In genomic region chr4:43394345-43394891, GRCm38 (mm10) we compare ENCODE assay signal across 8 mouse cellular contexts. TPM values are rescaled to one million over a fixed set of nuclear protein-coding genes. Genes with fewer than 3 reads are reported as not detected.
A peak's percentile ranks its signal among the peaks of the same experiment; 100 is the strongest.
DNase-seq lines count a peak whose midpoint lies in the region; ATAC-seq and TF ChIP-seq lines count a peak whose summit lies in the region.

No protein-coding gene starts in this region.

- peaks cover 7% of the 10 kb centered on the region; the same call in 1 of the 2 replicates for H3K4me1 ChIP-seq in forebrain, embryonic 16.5 days (replicated peaks; ENCODE audit: control insufficient read depth, insufficient read depth, low read length)
- H3K4me1 ChIP-seq in forebrain, embryonic 13.5 days, result peaks cover 13% of the 10 kb centered on the region
- H3K4me1 ChIP-seq in heart, embryonic 10.5 days, result peaks cover 52% of the 10 kb centered on the region
- H3K4me1 ChIP-seq in kidney, postnatal 0 days (replicated peaks; ENCODE audit: insufficient read depth, low read length), result peaks cover 28% of the 10 kb centered on the region
- H3K4me1 ChIP-seq in midbrain, postnatal 0 days (ENCODE audit: insufficient read depth, low read length), result peaks cover 11% of the 10 kb centered on the region; the same call in 1 of the 2 replicates

- peak overlapping the region; percentile 6; the same call in 1 of the 2 replicates for H3K27ac ChIP-seq in forebrain, embryonic 16.5 days (ENCODE audit: low read length)
- H3K27ac ChIP-seq in forebrain, embryonic 13.5 days, result no peak overlapping the region
- H3K27ac ChIP-seq in heart, embryonic 10.5 days, result peak overlapping the region; percentile 89
- peak overlapping the region; percentile 89 for H3K27ac ChIP-seq in kidney, postnatal 0 days
- H3K27ac ChIP-seq in midbrain, postnatal 0 days (ENCODE audit: low read depth, low read length), result peak overlapping the region; percentile 57

- ATAC-seq in forebrain, embryonic 16.5 days, result no peak
- ATAC-seq in forebrain, embryonic 13.5 days, result no peak
- peak; percentile 84 for ATAC-seq in kidney, postnatal 0 days (replicated peaks; ENCODE audit: low FRiP score, low read depth)
- ATAC-seq in midbrain, postnatal 0 days (ENCODE audit: low FRiP score), result no peak
- no peak for ATAC-seq in megakaryocyte, adult 5-6 weeks (ENCODE audit: poor library complexity, severe bottlenecking)

- no peak overlapping the region for H3K4me3 ChIP-seq in forebrain, embryonic 16.5 days (replicated peaks; ENCODE audit: low read length)
- no peak overlapping the region for H3K4me3 ChIP-seq in forebrain, embryonic 13.5 days
- H3K4me3 ChIP-seq in heart, embryonic 10.5 days, result peak overlapping the region; percentile 32
- no peak overlapping the region for H3K4me3 ChIP-seq in kidney, postnatal 0 days (replicated peaks; ENCODE audit: low read depth, low read length)
- no peak overlapping the region for H3K4me3 ChIP-seq in midbrain, postnatal 0 days (ENCODE audit: low read depth, low read length)

- no peaks in the 10 kb centered on the region for H3K9me3 ChIP-seq in forebrain, embryonic 16.5 days (ENCODE audit: control insufficient read depth, low read length)
- no peaks in the 10 kb centered on the region for H3K9me3 ChIP-seq in forebrain, embryonic 13.5 days (replicated peaks)
- no peaks in the 10 kb centered on the region for H3K9me3 ChIP-seq in heart, embryonic 10.5 days
- H3K9me3 ChIP-seq in kidney, postnatal 0 days (replicated peaks; ENCODE audit: low read length), result no peaks in the 10 kb centered on the region
- no peaks in the 10 kb centered on the region for H3K9me3 ChIP-seq in midbrain, postnatal 0 days (ENCODE audit: low read length)

- peak; percentile 19; the same call in 1 of the 2 replicates for TF ChIP-seq CTCF in kidney, postnatal 0 days (IDR thresholded peaks at IDR 0.05; ENCODE audit: low read depth)
- TF ChIP-seq CTCF in midbrain, postnatal 0 days (IDR thresholded peaks at IDR 0.05), result no peak

- no peak overlapping the region for H3K9ac ChIP-seq in forebrain, embryonic 16.5 days (replicated peaks; ENCODE audit: low read depth, low read length)
- no peak overlapping the region for H3K9ac ChIP-seq in forebrain, embryonic 13.5 days
- no peak overlapping the region; the same call in none of the 2 replicates for H3K9ac ChIP-seq in kidney, postnatal 0 days (ENCODE audit: low read depth, low read length)
- H3K9ac ChIP-seq in midbrain, postnatal 0 days (replicated peaks; ENCODE audit: low read length, poor library complexity, severe bottlenecking), result no peak overlapping the region

- DNase-seq in cerebellum, postnatal 25 days, result peak; percentile 47 to 60
- peak; percentile 90 for DNase-seq in heart, embryonic 10.5 days (ENCODE audit: low spot score)
- DNase-seq in kidney, postnatal 0 days (ENCODE audit: low spot score), result peak; percentile 98
- DNase-seq in midbrain, postnatal 0 days (ENCODE audit: low spot score), result no peak
- DNase-seq in right cerebral cortex, postnatal 10 days (ENCODE audit: low spot score in 2 of 2), result no peak

- no peaks in the 10 kb centered on the region for H3K36me3 ChIP-seq in forebrain, embryonic 16.5 days (ENCODE audit: control insufficient read depth, insufficient read depth)
- H3K36me3 ChIP-seq in forebrain, embryonic 13.5 days (ENCODE audit: poor library complexity, severe bottlenecking), result no peaks in the 10 kb centered on the region
- H3K36me3 ChIP-seq in heart, embryonic 10.5 days, result no peaks in the 10 kb centered on the region
- no peaks in the 10 kb centered on the region for H3K36me3 ChIP-seq in kidney, postnatal 0 days (ENCODE audit: insufficient read depth, low read length)
- peaks cover 4% of the 10 kb centered on the region; the same call in 1 of the 2 replicates for H3K36me3 ChIP-seq in midbrain, postnatal 0 days (ENCODE audit: insufficient read depth, low read length)

- H3K4me2 ChIP-seq in forebrain, embryonic 16.5 days (ENCODE audit: low read length), result no peak overlapping the region
- H3K4me2 ChIP-seq in forebrain, embryonic 13.5 days, result no peak overlapping the region
- H3K4me2 ChIP-seq in kidney, postnatal 0 days (ENCODE audit: low read length), result 0 out of 2 replicates have a peak overlapping the region, but pooled peaks have one; percentile 21
- no peak overlapping the region for H3K4me2 ChIP-seq in midbrain, postnatal 0 days (ENCODE audit: low read depth, low read length, poor library complexity, severe bottlenecking)

- no peaks in the 10 kb centered on the region for H3K27me3 ChIP-seq in forebrain, embryonic 16.5 days (replicated peaks; ENCODE audit: control insufficient read depth, insufficient read depth, low read length)
- no peaks in the 10 kb centered on the region for H3K27me3 ChIP-seq in forebrain, embryonic 13.5 days
- no peaks in the 10 kb centered on the region for H3K27me3 ChIP-seq in heart, embryonic 10.5 days (ENCODE audit: insufficient read depth, poor library complexity, severe bottlenecking)
- H3K27me3 ChIP-seq in kidney, postnatal 0 days (ENCODE audit: insufficient read depth, low read length), result no peaks in the 10 kb centered on the region
- H3K27me3 ChIP-seq in midbrain, postnatal 0 days (ENCODE audit: insufficient read depth, low read length), result no peaks in the 10 kb centered on the region

- WGBS in forebrain, embryonic 16.5 days, result 74% methylated on average over 15 of the region's 15 CpGs
- WGBS in forebrain, embryonic 13.5 days, result 76% methylated on average over 15 of the region's 15 CpGs
- 25% methylated on average over 15 of the region's 15 CpGs for WGBS in heart, embryonic 10.5 days
- WGBS in kidney, postnatal 0 days, result 13% methylated on average over 15 of the region's 15 CpGs
- WGBS in midbrain, postnatal 0 days, result 70% methylated on average over 14 of the region's 15 CpGs

RNA-seq across cellular contexts. Expression of gene Rusc2, which starts 12.6 kb away (rescaled TPM):
- polyA plus RNA-seq in forebrain, embryonic 16.5 days (2015; fragmentation: Nextera tagmentation; extraction: Ambion mirVana), result 64.6 and 74.8 TPM in 2 replicates
- 38.9 and 42.5 TPM in 2 replicates for polyA plus RNA-seq in forebrain, embryonic 13.5 days (2015; fragmentation: Nextera tagmentation; extraction: Ambion mirVana)
- polyA plus RNA-seq in heart, embryonic 10.5 days (2016; fragmentation: Nextera tagmentation; extraction: Ambion mirVana), result 9.9 and 11.2 TPM in 2 replicates
- 9.6 and 9.7 TPM in 2 replicates for polyA plus RNA-seq in kidney, postnatal 0 days (2015; fragmentation: Nextera tagmentation; extraction: Ambion mirVana)
- total RNA-seq in midbrain, postnatal 0 days (2014; rRNA removed), result 156 and 200 TPM in 2 replicates
- polyA plus RNA-seq in midbrain, postnatal 0 days (2015; fragmentation: Nextera tagmentation; extraction: Ambion mirVana), result 77.7 and 78.9 TPM in 2 replicates
- total RNA-seq in megakaryocyte, adult 5-6 weeks (2015), result 2.1 and 3.0 TPM in 2 replicates
- 0.77 and 2.3 TPM in 2 replicates for total RNA-seq in megakaryocyte, adult 5-6 weeks (2017)

RNA-seq across cellular contexts. Expression of gene Fam166b, which starts 34.5 kb away (rescaled TPM):
- polyA plus RNA-seq in forebrain, embryonic 16.5 days (2015; fragmentation: Nextera tagmentation; extraction: Ambion mirVana), result 0.47 and 0.68 TPM in 2 replicates
- polyA plus RNA-seq in forebrain, embryonic 13.5 days (2015; fragmentation: Nextera tagmentation; extraction: Ambion mirVana), result 0.31 and 0.42 TPM in 2 replicates
- not detected in 2 replicates for polyA plus RNA-seq in heart, embryonic 10.5 days (2016; fragmentation: Nextera tagmentation; extraction: Ambion mirVana)
- polyA plus RNA-seq in kidney, postnatal 0 days (2015; fragmentation: Nextera tagmentation; extraction: Ambion mirVana), result 0.33 and 0.59 TPM in 2 replicates
- total RNA-seq in midbrain, postnatal 0 days (2014; rRNA removed), result 1.7 and 2.8 TPM in 2 replicates
- 1.6 and 2.2 TPM in 2 replicates for polyA plus RNA-seq in midbrain, postnatal 0 days (2015; fragmentation: Nextera tagmentation; extraction: Ambion mirVana)
- total RNA-seq in megakaryocyte, adult 5-6 weeks (2015), result not detected in 2 replicates
- total RNA-seq in megakaryocyte, adult 5-6 weeks (2017), result not detected in 2 replicates

RNA-seq across cellular contexts. Expression of gene Tesk1, which starts 47.3 kb away (rescaled TPM):
- 7.5 and 8.6 TPM in 2 replicates for polyA plus RNA-seq in forebrain, embryonic 16.5 days (2015; fragmentation: Nextera tagmentation; extraction: Ambion mirVana)
- polyA plus RNA-seq in forebrain, embryonic 13.5 days (2015; fragmentation: Nextera tagmentation; extraction: Ambion mirVana), result 6.0 and 6.3 TPM in 2 replicates
- 5.0 and 6.3 TPM in 2 replicates for polyA plus RNA-seq in heart, embryonic 10.5 days (2016; fragmentation: Nextera tagmentation; extraction: Ambion mirVana)
- 7.8 and 9.1 TPM in 2 replicates for polyA plus RNA-seq in kidney, postnatal 0 days (2015; fragmentation: Nextera tagmentation; extraction: Ambion mirVana)
- total RNA-seq in midbrain, postnatal 0 days (2014; rRNA removed), result 141 and 184 TPM in 2 replicates
- 17.2 and 18.9 TPM in 2 replicates for polyA plus RNA-seq in midbrain, postnatal 0 days (2015; fragmentation: Nextera tagmentation; extraction: Ambion mirVana)
- total RNA-seq in megakaryocyte, adult 5-6 weeks (2015), result 5.7 and 6.3 TPM in 2 replicates
- 7.6 and 9.3 TPM in 2 replicates for total RNA-seq in megakaryocyte, adult 5-6 weeks (2017)

Comparison
In these comparisons a context has a peak if more than half of its experiments do, and no peak if none do; other contexts are left out.
1. DNase-seq: peak in cerebellum, postnatal 25 days (2 of 2), heart, embryonic 10.5 days (single experiment) and kidney, postnatal 0 days (single experiment); none in midbrain, postnatal 0 days (single experiment) and right cerebral cortex, postnatal 10 days (0 of 2).